Mouse (Mus musculus) heart, postnatal 0 days (tissue): ENCODE measurements at regions not wholly inside any gene's neighbourhood (a gene's known extent, or its start where the extent isn't known, plus 50 kb on each side); places are given as distances from the start of the nearest gene placed in this dataset.

Experiments
- CTCF ChIP-seq: IDR thresholded peaks from 2 replicates; pipeline ENCODE4 v1.5.1; 2016; ENCODE audit warnings: antibody characterized with exemption, control low read depth, low read depth
- EP300 ChIP-seq: IDR thresholded peaks from 2 replicates; pipeline ENCODE4 v1.6.1; 2016; ENCODE audit warnings: antibody characterized with exemption, low read depth

GRCm38 (mm10) chr4:114315051-114315450 lies 91.5 kb upstream of the Trabd2b start:
- TF ChIP-seq CTCF (no peak), EP300 (no peak)
